Mouse (Mus musculus): ENCODE measurements around the gene Hspg2.

The Hspg2 gene

GRCm38 (mm10) chr4:137502801-137503200, 34.2 kb downstream of the Hspg2 start:
- no peak for DNase-seq

- DNase-seq: no peak
Measured at GRCm38 (mm10) chr4:137503509-137503971, 35.0 kb downstream of the Hspg2 start.

GRCm38 (mm10) chr4:137506629-137507028, 38.1 kb downstream of the Hspg2 start:
- no peak for DNase-seq

GRCm38 (mm10) chr4:137509528-137509927, 41.0 kb downstream of the Hspg2 start:
- no peak for DNase-seq

- DNase-seq: no peak
Measured at GRCm38 (mm10) chr4:137510021-137510696, 41.6 kb downstream of the Hspg2 start.

- no peak for DNase-seq
Measured at GRCm38 (mm10) chr4:137512897-137513296, 44.3 kb downstream of the Hspg2 start.

GRCm38 (mm10) chr4:137517989-137518691, 49.6 kb downstream of the Hspg2 start:
- no peak for DNase-seq

- DNase-seq: no peak
Measured at GRCm38 (mm10) chr4:137518746-137519145, 50.2 kb downstream of the Hspg2 start.

GRCm38 (mm10) chr4:137520346-137520745, 51.8 kb downstream of the Hspg2 start:
- no peak for DNase-seq

- DNase-seq: no peak
Measured at GRCm38 (mm10) chr4:137521966-137522365, 53.4 kb downstream of the Hspg2 start.

GRCm38 (mm10) chr4:137525426-137525825, 56.9 kb downstream of the Hspg2 start:
- no peak for DNase-seq

GRCm38 (mm10) chr4:137527368-137527767, 58.8 kb downstream of the Hspg2 start:
- DNase-seq: no peak

GRCm38 (mm10) chr4:137527872-137528271, 59.3 kb downstream of the Hspg2 start:
- no peak for DNase-seq

- no peak for DNase-seq
Measured at GRCm38 (mm10) chr4:137540356-137540755, 71.8 kb downstream of the Hspg2 start.

- DNase-seq: no peak
Measured at GRCm38 (mm10) chr4:137542968-137543367, 74.4 kb downstream of the Hspg2 start.

- no peak for DNase-seq
Measured at GRCm38 (mm10) chr4:137545568-137545967, 77.0 kb downstream of the Hspg2 start.

GRCm38 (mm10) chr4:137546003-137546525, 77.5 kb downstream of the Hspg2 start:
- peak; percentile 35 for DNase-seq

GRCm38 (mm10) chr4:137553466-137553865, 84.9 kb downstream of the Hspg2 start:
- no peak for DNase-seq

GRCm38 (mm10) chr4:137556673-137557210, 88.2 kb downstream of the Hspg2 start:
- DNase-seq: no peak

GRCm38 (mm10) chr4:137569873-137570272, 101.3 kb downstream of the Hspg2 start:
- no peak for DNase-seq

- DNase-seq: no peak
Measured at GRCm38 (mm10) chr4:137574469-137574868, 105.9 kb downstream of the Hspg2 start, which contains the start of gene Ldlrad2. Ldlrad2 (minus strand) TSS chr4:137574569.

GRCm38 (mm10) chr4:137577486-137577885, 108.9 kb downstream of the Hspg2 start:
- DNase-seq: no peak

- peak; percentile 25 for DNase-seq
Measured at GRCm38 (mm10) chr4:137578181-137578845, 109.7 kb downstream of the Hspg2 start.

Data from right cerebral cortex, postnatal 4 days (tissue).